Mouse (Mus musculus) CH12.LX (cell line): Measurements from ENCODE around the gene Gatb. TPM values are rescaled to one million over a fixed set of nuclear protein-coding genes. Genes with fewer than 3 reads are reported as not detected.

Source experiments
- DNase-seq: peaks from one replicate; pipeline ENCODE4 v3.0.0-alpha.2; 2013; ENCODE audit errors: extremely low read depth
- H3K27ac ChIP-seq: 2 replicates; pipeline ENCODE4 v1.5.1; 2012; ENCODE audit warnings: low read depth, mild to moderate bottlenecking, control low read depth, moderate library complexity; ENCODE audit not compliant: insufficient read depth
- H3K27me3 ChIP-seq: replicated peaks from 2 replicates; pipeline ENCODE3; 2012; ENCODE audit warnings: inconsistent platforms
- H3K36me3 ChIP-seq, 2 experiments: replicated peaks in 1 of 2; 2 replicates each; pipeline versions ENCODE3 to v1.6.1; 2012; ENCODE audit warnings: inconsistent platforms in 1 of 2, low read length in 1 of 2, mild to moderate bottlenecking in 1 of 2, mixed read lengths in 1 of 2, moderate library complexity in 1 of 2; ENCODE audit not compliant: control insufficient read depth in 1 of 2, insufficient read depth in 1 of 2
- H3K4me1 ChIP-seq, 2 experiments: 2 replicates each; pipeline ENCODE4 v1.6.1; 2012; ENCODE audit warnings: inconsistent platforms in 1 of 2, moderate library complexity in 1 of 2; ENCODE audit not compliant: insufficient read depth in 2 of 2, control insufficient read depth in 1 of 2
- H3K4me2 ChIP-seq: 2 replicates; pipeline ENCODE4 v1.6.1; 2012; ENCODE audit warnings: low read depth, mild to moderate bottlenecking, control low read depth; ENCODE audit not compliant: poor library complexity, insufficient read depth, severe bottlenecking
- H3K4me3 ChIP-seq, 3 experiments: fragments of 150-350 bp in 1 of 3; sonication (generic) in 1 of 3; replicated peaks in 1 of 3; 2 replicates each; pipeline versions ENCODE3 to v1.5.1; 2011 to 2012; ENCODE audit warnings: low read depth in 2 of 3, low read length in 2 of 3, mild to moderate bottlenecking in 2 of 3, moderate library complexity in 2 of 3, control low read depth in 1 of 3, improper control_type of control experiment in 1 of 3, inconsistent platforms in 1 of 3, mixed read lengths in 1 of 3; ENCODE audit not compliant: poor library complexity in 1 of 3
- H3K79me2 ChIP-seq: replicated peaks from 2 replicates; pipeline ENCODE4 v1.6.1; 2012; ENCODE audit warnings: mild to moderate bottlenecking, moderate library complexity; ENCODE audit not compliant: control insufficient read depth, poor library complexity, insufficient read depth, severe bottlenecking; ENCODE audit errors: extremely low read depth
- H3K9ac ChIP-seq: 2 replicates; pipeline ENCODE4 v1.6.1; 2012; ENCODE audit warnings: low read depth, mild to moderate bottlenecking, control low read depth, moderate library complexity; ENCODE audit not compliant: insufficient read depth
- H3K9me3 ChIP-seq: replicated peaks from 2 replicates; pipeline ENCODE3; 2012; ENCODE audit warnings: low read length, inconsistent platforms, mixed read lengths
- CTCF ChIP-seq, 2 experiments: IDR thresholded peaks in 1 of 2; conservative IDR thresholded peaks in 1 of 2; 2 replicates each; pipeline ENCODE4 v1.5.1; 2011 to 2012; ENCODE audit warnings: low read depth in 2 of 2, low read length in 2 of 2, improper control_type of control experiment in 1 of 2, inconsistent platforms in 1 of 2, mild to moderate bottlenecking in 1 of 2, moderate library complexity in 1 of 2
- ELF1 ChIP-seq: IDR thresholded peaks from 2 replicates; pipeline ENCODE4 v1.6.1; 2014; ENCODE audit warnings: low read depth, mild to moderate bottlenecking, inconsistent platforms, low read length, improper control_type of control experiment
- GABPA ChIP-seq: IDR thresholded peaks from 2 replicates; pipeline ENCODE4 v1.6.1; 2012; ENCODE audit warnings: low read depth, low read length, improper control_type of control experiment, inconsistent platforms; ENCODE audit not compliant: insufficient replicate concordance
- IRF4 ChIP-seq: IDR thresholded peaks from 2 replicates; pipeline ENCODE4 v1.6.1; 2014; ENCODE audit warnings: low read depth, mild to moderate bottlenecking, inconsistent platforms, low read length, improper control_type of control experiment
- JUN ChIP-seq: IDR thresholded peaks from 2 replicates; pipeline ENCODE4 v1.6.1; 2011; ENCODE audit warnings: low read depth, mild to moderate bottlenecking, low read length, improper control_type of control experiment, moderate library complexity; ENCODE audit not compliant: insufficient read depth
- KAT2A ChIP-seq: IDR thresholded peaks from 2 replicates; pipeline ENCODE4 v1.6.1; 2012; ENCODE audit warnings: low read length, improper control_type of control experiment, inconsistent platforms; ENCODE audit not compliant: insufficient replicate concordance
- MAX ChIP-seq: IDR thresholded peaks from 2 replicates; pipeline ENCODE4 v1.6.1; 2011; ENCODE audit warnings: low read length, improper control_type of control experiment
- MAZ ChIP-seq: IDR thresholded peaks from 2 replicates; pipeline ENCODE4 v1.6.1; 2012; ENCODE audit warnings: low read depth, mild to moderate bottlenecking, inconsistent platforms, low read length, improper control_type of control experiment, moderate library complexity
- PAX5 ChIP-seq: IDR thresholded peaks from 2 replicates; pipeline ENCODE4 v1.6.1; 2012; ENCODE audit warnings: low read length, inconsistent platforms, mixed read lengths
- POLR2AphosphoS2 ChIP-seq: IDR thresholded peaks from 2 replicates; pipeline ENCODE4 v1.6.1; 2011; ENCODE audit warnings: low read depth, low read length, improper control_type of control experiment
- SMC3 ChIP-seq: IDR thresholded peaks from 2 replicates; pipeline ENCODE4 v1.6.1; 2011; ENCODE audit warnings: low read depth, low read length, improper control_type of control experiment
- ZC3H11A ChIP-seq: IDR thresholded peaks from 2 replicates; pipeline ENCODE4 v1.6.1; 2012; ENCODE audit warnings: low read depth, mild to moderate bottlenecking, inconsistent platforms, low read length, improper control_type of control experiment
- ZMIZ1 ChIP-seq: IDR thresholded peaks from 2 replicates; pipeline ENCODE4 v1.6.1; 2012; ENCODE audit warnings: low read depth, mild to moderate bottlenecking, inconsistent platforms, low read length, improper control_type of control experiment
- ZNF384 ChIP-seq: IDR thresholded peaks from 2 replicates; pipeline ENCODE4 v1.6.1; 2012; ENCODE audit warnings: low read depth, low read length, improper control_type of control experiment, inconsistent platforms
- dilution Hi-C: fragments of 300-500 bp; cut with MboI; formaldehyde crosslinking; loops from 2 replicates; pipeline ENCODE4 v1.14.3; 2020; ENCODE audit warnings: low sequenced_read_pairs; ENCODE audit not compliant: extremely low pct_unique_long_range_greater_than_20kb, extremely low pct_ligation_motif_present
- in situ Hi-C: fragments of 300-500 bp; cut with MboI; formaldehyde crosslinking; loops from 3 replicates; pipeline ENCODE4 v1.14.3; 2019; ENCODE audit warnings: low sequenced_read_pairs, low pct_ligation_motif_present, low pct_unique_long_range_greater_than_20kb, mixed read lengths
- polyA plus RNA-seq: library from polyadenylated mRNA; unstranded; fragments of >175 nt; gene quantifications from 2 replicates; pipeline ENCODE4 v1.2.1, GENCODE M21; 2012; ENCODE audit warnings: low read depth; ENCODE audit not compliant: insufficient read length
- total RNA-seq, 2 experiments: library from RNA; depleted of rRNA; stranded (reverse); fragments of 300-350 nt in 1 of 2; fragments of >200 nt in 1 of 2; gene quantifications; 2 replicates each; pipeline ENCODE4 v1.2.3; 2012 to 2014

Gatb gene
- total and polyA plus RNA-seq, 3 experiments, result 27.4 to 39.8 (median 31.9) TPM

DNA sequence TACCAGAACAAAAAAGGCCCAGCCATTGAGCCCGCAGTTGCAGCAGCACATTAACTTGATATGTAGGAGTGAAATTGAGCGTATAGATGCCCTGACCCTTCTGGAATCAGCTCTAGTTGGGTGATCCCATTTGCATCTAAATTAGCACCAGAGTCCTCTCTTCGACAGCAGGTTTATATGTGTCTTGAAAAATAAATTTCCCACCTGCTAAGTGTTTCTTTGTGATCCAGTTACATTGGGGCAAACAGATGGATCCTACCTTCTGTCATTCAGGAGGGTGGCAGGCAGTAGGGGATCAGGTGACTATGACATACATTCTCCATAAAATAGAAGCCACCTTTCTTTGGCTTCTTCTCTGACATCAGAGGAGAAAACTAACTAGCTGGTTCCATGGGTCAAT lies 121.1 kb downstream of the Gatb start:
- no peak for DNase-seq
- dilution Hi-C loops, result no loop called here

DNA sequence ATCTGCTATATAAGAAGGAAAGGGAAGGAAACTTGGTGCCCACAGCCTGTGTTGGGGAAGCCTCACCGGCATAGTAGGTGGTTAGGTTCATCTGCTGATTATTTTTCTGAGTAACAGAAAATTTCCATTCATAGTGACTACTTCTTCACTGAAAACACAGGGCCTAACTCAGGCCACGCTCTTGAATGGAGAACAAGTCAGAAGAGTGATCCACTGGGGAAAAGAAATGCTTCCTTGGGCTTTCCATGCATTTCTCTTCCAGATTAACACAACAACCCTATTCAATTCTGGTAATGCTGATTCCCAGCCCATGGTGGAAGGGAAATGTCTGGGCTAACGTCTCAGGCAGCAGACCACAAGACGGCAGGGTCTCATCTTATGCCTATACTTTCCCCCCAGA lies 124.6 kb downstream of the Gatb start:
- in situ Hi-C loops, result no loop called here
- dilution Hi-C loops, result no loop called here
- DNase-seq, result no peak
- no peaks in the 10 kb centered on the region for H3K9me3 ChIP-seq
- H3K36me3 ChIP-seq, result no peaks in the 10 kb centered on the region
- no peaks in the 10 kb centered on the region for H3K79me2 ChIP-seq
- H3K9ac ChIP-seq, result no peak overlapping the region
- no peaks in the 10 kb centered on the region for H3K27me3 ChIP-seq
- no peak overlapping the region for H3K4me3 ChIP-seq
- peaks cover 2 to 8% of the 10 kb centered on the region in 2 experiments; a peak in 2 of 4 replicates for H3K4me1 ChIP-seq
- TF ChIP-seq POLR2AphosphoS2, result no peak
- no peak for TF ChIP-seq ZC3H11A
- no peak for TF ChIP-seq GABPA
- no peak for TF ChIP-seq ZNF384
- no peak for TF ChIP-seq CTCF (conservative IDR thresholded peaks at IDR 0.05 in 1 of 2, IDR thresholded peaks at IDR 0.05 in 1 of 2; ENCODE audit: low read depth in 2 of 2, low read length in 2 of 2)
- no peak for TF ChIP-seq MAX
- TF ChIP-seq ZMIZ1, result no peak
- no peak for TF ChIP-seq KAT2A
- TF ChIP-seq PAX5, result no peak
- TF ChIP-seq JUN, result no peak
- TF ChIP-seq IRF4, result no peak
- TF ChIP-seq SMC3, result no peak
- no peak for TF ChIP-seq MAZ
- TF ChIP-seq, all 38 proteins: peak for 0
- Histone ChIP-seq H3K27ac (no peak overlapping the region), H3K4me2 (no peak overlapping the region)

More for the DNA sequence above, 121.1 kb downstream of the Gatb start:
- no peak overlapping the region for H3K4me3 ChIP-seq
- H3K4me2 ChIP-seq, result no peak overlapping the region
- in situ Hi-C loops, result no loop called here
- no peaks in the 10 kb centered on the region for H3K9me3 ChIP-seq
- no peak for TF ChIP-seq ELF1
- no peak overlapping the region for H3K27ac ChIP-seq
- H3K9ac ChIP-seq, result no peak overlapping the region
- no peaks in the 10 kb centered on the region for H3K27me3 ChIP-seq
- H3K36me3 ChIP-seq, result no peaks in the 10 kb centered on the region
- peaks cover 2 to 20% of the 10 kb centered on the region in 2 experiments; a peak in 2 of 4 replicates for H3K4me1 ChIP-seq
- H3K79me2 ChIP-seq, result no peaks in the 10 kb centered on the region
